Mouse (Mus musculus) kidney, postnatal 10 days (tissue): Measurements from ENCODE around the gene Gm49416.
"Not testable (repeated sequence)": the region's sequence is repeated elsewhere in the genome, so short reads cannot be mapped to it uniquely, and the experiment has no call there.

ENCODE experiments used
- DNase-seq: peaks from one replicate; pipeline ENCODE4 v3.0.0; 2021; ENCODE audit warnings: mixed read lengths

The Gm49416 gene

GRCm38 (mm10) chr19:8880311-8881033 lies 8.3 kb upstream of the Gm49416 start, which contains the start of gene Uqcc3:
Gene Uqcc3, minus strand, starts transcription at chr19:8880923.
- DNase-seq, result peak; percentile 93

GRCm38 (mm10) chr19:8881034-8881392 lies 7.7 kb upstream of the Gm49416 start:
- DNase-seq, result no peak

- no peak for DNase-seq
These were observed 5.1 kb upstream of the Gm49416 start, which contains the start of the genes Lbhd1 and Gm49403 for GRCm38 (mm10) chr19:8883616-8884015. Gene Lbhd1, plus strand, starts transcription at chr19:8883732. Gene Gm49403, plus strand, starts transcription at chr19:8883930.

- no peak for DNase-seq
These were observed 1.7 kb upstream of the Gm49416 start for GRCm38 (mm10) chr19:8886916-8887584.

GRCm38 (mm10) chr19:8887585-8888463 lies 902 bp upstream of the Gm49416 start:
- DNase-seq, result no peak

- DNase-seq, result peak; percentile 89
These were observed 4.4 kb downstream of the Gm49416 start, which contains the start of gene Ints5 for GRCm38 (mm10) chr19:8892829-8893766. Gene Ints5, plus strand, starts transcription at chr19:8893005.

- DNase-seq, result no peak
These were observed 6.8 kb downstream of the Gm49416 start for GRCm38 (mm10) chr19:8895397-8895960.

- DNase-seq, result not testable (repeated sequence)
These were observed 7.5 kb downstream of the Gm49416 start for GRCm38 (mm10) chr19:8896231-8896630.

GRCm38 (mm10) chr19:8897211-8897864 lies 8.6 kb downstream of the Gm49416 start:
- peak; percentile 74 for DNase-seq

- peak; percentile 98 for DNase-seq
These were observed 9.3 kb downstream of the Gm49416 start, which contains the start of gene Ganab for GRCm38 (mm10) chr19:8897865-8898495. Gene Ganab, plus strand, starts transcription at chr19:8898071.

GRCm38 (mm10) chr19:8898576-8898975 lies 9.8 kb downstream of the Gm49416 start:
- DNase-seq, result no peak

GRCm38 (mm10) chr19:8899079-8899478 lies 10.4 kb downstream of the Gm49416 start:
- peak; percentile 59 for DNase-seq

- DNase-seq, result no peak
These were observed 14.7 kb downstream of the Gm49416 start for GRCm38 (mm10) chr19:8903412-8903811.

GRCm38 (mm10) chr19:8908531-8908930 lies 19.8 kb downstream of the Gm49416 start:
- DNase-seq, result no peak

GRCm38 (mm10) chr19:8911810-8912209 lies 23.1 kb downstream of the Gm49416 start:
- DNase-seq, result no peak

- no peak for DNase-seq
These were observed 25.5 kb downstream of the Gm49416 start for GRCm38 (mm10) chr19:8914212-8914611.

GRCm38 (mm10) chr19:8919000-8919399 lies 30.3 kb downstream of the Gm49416 start:
- no peak for DNase-seq

- no peak for DNase-seq
These were observed 31.0 kb downstream of the Gm49416 start for GRCm38 (mm10) chr19:8919684-8920072.

- DNase-seq, result peak; percentile 97
These were observed 31.5 kb downstream of the Gm49416 start, which contains the start of gene B3gat3 for GRCm38 (mm10) chr19:8920073-8920736. Gene B3gat3, plus strand, starts transcription at chr19:8920374.

- peak; percentile 58 for DNase-seq
These were observed 32.1 kb downstream of the Gm49416 start for GRCm38 (mm10) chr19:8920836-8921291.
